Mouse (Mus musculus) stomach, postnatal 0 days (tissue): ENCODE measurements around the gene Smo. TPM values are rescaled to one million over a fixed set of nuclear protein-coding genes. Genes with fewer than 3 reads are reported as not detected.

Experiments used
- ATAC-seq: fragments of 200-750 bp; cut with Nextera tagmentation; 2 replicates; pipeline ENCODE4 v1.8.0; 2017; ENCODE audit not compliant: low FRiP score, low TSS enrichment
- DNase-seq: peaks from one replicate; pipeline ENCODE4 v3.0.0-alpha.2; 2016; ENCODE audit warnings: low spot score
- H3K27ac ChIP-seq: fragments of 300-500 bp; sonication (generic); replicated peaks from 2 replicates; pipeline ENCODE4 v1.5.1; 2014; ENCODE audit warnings: mild to moderate bottlenecking, control low read depth
- H3K27me3 ChIP-seq: fragments of 300-500 bp; sonication (generic); 2 replicates; pipeline ENCODE4 v1.6.1; 2014; ENCODE audit warnings: low read length; ENCODE audit not compliant: control insufficient read depth, insufficient read depth
- H3K36me3 ChIP-seq: fragments of 300-500 bp; sonication (generic); 2 replicates; pipeline ENCODE4 v1.6.1; 2014; ENCODE audit warnings: low read length, mixed read lengths; ENCODE audit not compliant: control insufficient read depth, insufficient read depth
- H3K4me1 ChIP-seq: fragments of 300-500 bp; sonication (generic); replicated peaks from 2 replicates; pipeline ENCODE4 v1.6.1; 2014; ENCODE audit warnings: antibody characterized with exemption; ENCODE audit not compliant: control insufficient read depth, insufficient read depth
- H3K4me2 ChIP-seq: fragments of 300-500 bp; sonication (generic); replicated peaks from 2 replicates; pipeline ENCODE4 v1.6.1; 2014; ENCODE audit warnings: low read depth, mild to moderate bottlenecking, control low read depth, moderate library complexity
- H3K4me3 ChIP-seq: fragments of 300-500 bp; sonication (generic); 2 replicates; pipeline ENCODE4 v1.5.1; 2014; ENCODE audit warnings: low read depth, low read length, control low read depth
- H3K9ac ChIP-seq: fragments of 300-500 bp; sonication (generic); 2 replicates; pipeline ENCODE4 v1.6.1; 2014; ENCODE audit warnings: mild to moderate bottlenecking, low read length, control low read depth, mixed read lengths
- H3K9me3 ChIP-seq: fragments of 300-500 bp; sonication (generic); 2 replicates; pipeline ENCODE4 v1.6.1; 2016; ENCODE audit warnings: low read length; ENCODE audit not compliant: control insufficient read depth
- CTCF ChIP-seq: IDR thresholded peaks from 2 replicates; pipeline ENCODE4 v1.5.1; 2016; ENCODE audit warnings: antibody characterized with exemption, low read depth, mild to moderate bottlenecking, moderate library complexity
- EP300 ChIP-seq: optimal IDR thresholded peaks from 2 replicates; pipeline ENCODE3; 2016; ENCODE audit warnings: antibody characterized with exemption
- WGBS: fragments of 180-500 bp; shearing (Covaris S2); extraction: QIAGEN DNeasy Blood & Tissue Kit; methylation state at CpG from one replicate; pipeline ENCODE4 v1.1.7; 2014; 5-methylcytosine and 5-hydroxymethylcytosine counted together
- polyA plus RNA-seq: library from polyadenylated mRNA; unstranded; fragments of >200 nt; fragmentation: Nextera tagmentation; extraction: Ambion mirVana; gene quantifications from 2 replicates; pipeline ENCODE4 v1.2.1, GENCODE M21; 2015

The Smo gene
- 10.8 and 14.1 TPM in 2 replicates for polyA plus RNA-seq

DNA sequence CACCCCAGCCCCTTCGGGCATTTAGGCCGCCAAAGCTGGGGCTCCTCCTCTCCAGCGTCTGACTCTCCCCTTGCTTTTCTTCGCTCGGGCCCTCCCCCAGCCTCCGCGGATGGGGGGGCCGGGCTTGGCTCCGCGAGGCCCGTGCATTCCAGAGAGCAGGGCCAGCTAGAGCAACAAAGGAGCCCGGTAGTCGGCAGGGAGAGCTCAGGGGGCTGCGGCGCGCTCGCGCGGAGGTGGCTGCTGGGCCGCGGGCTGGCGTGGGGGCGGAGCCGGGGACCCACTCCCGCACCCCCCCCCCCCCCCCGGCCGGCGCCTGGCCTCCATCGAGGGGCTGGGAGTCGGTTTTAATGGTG, at the start of gene Smo:
Gene Smo (plus strand): TSS at position 168 of the 353 bp plus-strand sequence.
- peak within 1 kb of the TSS; percentile 97 for H3K27ac ChIP-seq
- no peaks in the 10 kb centered on the region for H3K9me3 ChIP-seq
- H3K9ac ChIP-seq: peak within 1 kb of the TSS; percentile 99
- H3K4me3 ChIP-seq: peak within 1 kb of the TSS; percentile 85
- no peaks in the 10 kb centered on the region for H3K27me3 ChIP-seq
- WGBS: 2% methylated on average over 17 of the region's 30 CpGs
- ATAC-seq (peak; percentile 92), DNase-seq (peak; percentile 86)
- TF ChIP-seq EP300: no peak
- TF ChIP-seq CTCF: no peak
- H3K4me2 ChIP-seq: peak within 1 kb of the TSS; percentile 81
- no peaks in the 10 kb centered on the region; the same call in 1 of the 2 replicates for H3K36me3 ChIP-seq
- H3K4me1 ChIP-seq: no peaks in the 10 kb centered on the region; the same call in 1 of the 2 replicates

- Histone ChIP-seq H3K27ac (no peak overlapping the region), H3K4me1 (no peaks in the 10 kb centered on the region; the same call in 1 of the 2 replicates), H3K4me2 (no peak overlapping the region), H3K9me3 (no peaks in the 10 kb centered on the region), H3K27me3 (no peaks in the 10 kb centered on the region), H3K9ac (no peak overlapping the region), H3K4me3 (no peak overlapping the region), H3K36me3 (no peaks in the 10 kb centered on the region)
- 56% methylated on average over 4 of the region's 4 CpGs for WGBS
- TF ChIP-seq EP300: no peak
- no peak for TF ChIP-seq CTCF
- ATAC-seq (0 out of 2 replicates have a peak, but pooled peaks have one; percentile 60), DNase-seq (no peak)
Observed at GRCm38 (mm10) chr6:29685952-29686351, 49.4 kb upstream of the Smo start.

- H3K9me3 ChIP-seq: no peaks in the 10 kb centered on the region
- no peak for DNase-seq
- H3K4me3 ChIP-seq: no peak overlapping the region
- no peak overlapping the region for H3K4me2 ChIP-seq
- H3K27me3 ChIP-seq: no peaks in the 10 kb centered on the region; the same call in 1 of the 2 replicates
- H3K4me1 ChIP-seq: peaks cover 2% of the 10 kb centered on the region; the same call in 1 of the 2 replicates
- 60% methylated on average over 8 of the region's 8 CpGs for WGBS
- TF ChIP-seq EP300 (no peak), CTCF (no peak)
- H3K9ac ChIP-seq: no peak overlapping the region
- no peak overlapping the region for H3K27ac ChIP-seq
- H3K36me3 ChIP-seq: no peaks in the 10 kb centered on the region
- ATAC-seq: no peak
Observed at GRCm38 (mm10) chr6:29689458-29689857, 45.8 kb upstream of the Smo start.

GRCm38 (mm10) chr6:29693953-29694352, 41.4 kb upstream of the Smo start, which contains the start of gene Tspan33:
TSS of gene Tspan33 (plus strand) at chr6:29694222.
- Histone ChIP-seq H3K4me3 (peak within 1 kb of the TSS; percentile 62), H3K9me3 (no peaks in the 10 kb centered on the region), H3K36me3 (no peaks in the 10 kb centered on the region), H3K4me2 (peak within 1 kb of the TSS; percentile 98), H3K27ac (0 out of 2 replicates have a peak within 1 kb of the TSS, but pooled peaks have one; percentile 18), H3K27me3 (no peaks in the 10 kb centered on the region; the same call in 1 of the 2 replicates), H3K9ac (peak within 1 kb of the TSS; percentile 70), H3K4me1 (0 out of 2 replicates have a peak, but pooled peaks cover 3% of the 10 kb centered on the region)
- TF ChIP-seq CTCF (no peak), EP300 (no peak)
- WGBS: 0% methylated on average over 39 of the region's 41 CpGs
- peak; percentile 95 for DNase-seq
- ATAC-seq: peak; percentile 97

GRCm38 (mm10) chr6:29694375-29695289, 40.7 kb upstream of the Smo start:
- Histone ChIP-seq H3K9me3 (no peaks in the 10 kb centered on the region), H3K27ac (0 out of 2 replicates have a peak overlapping the region, but pooled peaks have one; percentile 18), H3K4me3 (peak overlapping the region; percentile 62), H3K4me1 (0 out of 2 replicates have a peak, but pooled peaks cover 3% of the 10 kb centered on the region), H3K9ac (peak overlapping the region; percentile 70), H3K36me3 (no peaks in the 10 kb centered on the region), H3K27me3 (no peaks in the 10 kb centered on the region; the same call in 1 of the 2 replicates), H3K4me2 (peak overlapping the region; percentile 98)
- no peak for DNase-seq
- TF ChIP-seq EP300 (no peak), CTCF (no peak)
- WGBS: 12% methylated on average over 35 of the region's 35 CpGs
- ATAC-seq: no peak
